30 mouse cellular contexts compared by ENCODE assay signal in the genomic region with DNA sequence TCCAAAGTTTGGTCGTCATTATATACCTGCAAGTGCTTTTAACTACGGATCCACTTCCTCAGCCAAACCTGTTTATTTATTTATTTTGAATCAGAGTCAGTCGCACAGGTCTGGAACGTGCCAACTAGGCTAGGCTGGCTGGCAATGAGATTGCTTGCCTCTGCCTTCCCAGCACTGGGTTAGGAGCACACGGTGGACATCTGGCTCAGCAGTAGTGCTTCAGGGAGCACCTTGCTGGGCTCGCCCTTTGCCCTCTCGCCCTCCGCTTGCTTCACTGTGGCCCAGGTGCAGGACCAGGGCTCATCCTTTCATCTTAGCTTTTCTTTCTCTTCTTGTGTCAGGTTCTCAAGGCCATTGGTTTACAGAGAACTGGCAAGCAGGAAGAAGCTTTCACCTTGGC. TPM values are rescaled to one million over a fixed set of nuclear protein-coding genes. Genes with fewer than 3 reads are reported as not detected.
DNase-seq lines count a peak whose midpoint lies in the region; ATAC-seq lines count a peak whose summit lies in the region.
"Had no signal": no experiment of that assay in that cellular context is flagged by ENCODE, and none has a peak within 500 bp of the region (broad histone marks: within the 10 kb centered on the region; RNA-seq: fewer than 3 reads in every experiment).

No protein-coding gene starts in this region.

- 90% methylated on average over 8 of the region's 8 CpGs for WGBS in kidney, embryonic 14.5 days

- H3K27me3 ChIP-seq in kidney, embryonic 14.5 days (ENCODE audit: control insufficient read depth, insufficient read depth, low read length), result no peaks in the 10 kb centered on the region
- H3K27me3 ChIP-seq: heart, embryonic 12.5 days; hindbrain, embryonic 15.5 days; limb, embryonic 12.5 days; midbrain, embryonic 12.5 days; neural tube, embryonic 13.5 days; Patski had no signal

- H3K27ac ChIP-seq in kidney, embryonic 14.5 days (ENCODE audit: low read depth, low read length), result no peak overlapping the region
- H3K27ac ChIP-seq in brown adipose tissue, adult 24 weeks (replicated peaks; ENCODE audit: low read depth, low read length), result peak overlapping the region; percentile 49; the same call in 1 of the 2 replicates
- H3K27ac ChIP-seq: hindbrain, embryonic 10.5 days; hindbrain, embryonic 15.5 days; layer of hippocampus, adult 2 months; left cerebral cortex, adult 2 months; limb, embryonic 12.5 days; midbrain, embryonic 12.5 days; neural tube, embryonic 13.5 days; stomach, postnatal 0 days had no signal

- no peaks in the 10 kb centered on the region for H3K9me3 ChIP-seq in kidney, embryonic 14.5 days (ENCODE audit: control insufficient read depth, low read length)
- H3K9me3 ChIP-seq: heart, embryonic 12.5 days; hindbrain, embryonic 10.5 days; hindbrain, embryonic 15.5 days; limb, embryonic 12.5 days; midbrain, embryonic 12.5 days; neural tube, embryonic 13.5 days had no signal

- peak; percentile 57 for DNase-seq in adrenal gland, postnatal 14 days
- no peak for DNase-seq in adrenal gland, adult (ENCODE audit: inconsistent age in 2 of 2, low spot score in 1 of 2)
- DNase-seq in kidney, adult 11 months, result peak; percentile 58
- no peak for DNase-seq in kidney, postnatal 10 days
- peak; percentile 44 to 71 for DNase-seq in kidney, postnatal 25 days
- DNase-seq in urinary bladder, postnatal 4 days (ENCODE audit: low spot score in 2 of 2), result no peak
- DNase-seq: cerebellum, adult 2 months; cerebellum, postnatal 14 days; forebrain, postnatal 0 days; gastrocnemius, postnatal 25 days; heart, postnatal 10 days; lung, postnatal 36 days; right cerebral cortex, postnatal 4 days; thymus, adult 18-20 months; thymus, postnatal 25 days had no signal

- no peak overlapping the region for H3K9ac ChIP-seq in kidney, embryonic 14.5 days (ENCODE audit: low read depth, low read length)
- H3K9ac ChIP-seq: forebrain, postnatal 0 days; heart, embryonic 12.5 days; hindbrain, embryonic 15.5 days; limb, embryonic 12.5 days; midbrain, embryonic 12.5 days; neural tube, embryonic 13.5 days had no signal

- peaks cover 53% of the 10 kb centered on the region for H3K36me3 ChIP-seq in kidney, embryonic 14.5 days (ENCODE audit: control insufficient read depth, insufficient read depth, low read length)

- ATAC-seq in kidney, embryonic 14.5 days (ENCODE audit: low FRiP score, low TSS enrichment), result no peak
- ATAC-seq: forebrain, postnatal 0 days; Patski had no signal

- H3K4me2 ChIP-seq in kidney, embryonic 14.5 days (replicated peaks; ENCODE audit: low read depth, low read length), result no peak overlapping the region
- H3K4me2 ChIP-seq: heart, embryonic 12.5 days; hindbrain, embryonic 15.5 days; limb, embryonic 12.5 days; liver, embryonic 11.5 days; midbrain, embryonic 12.5 days; neural tube, embryonic 13.5 days had no signal

- no peak overlapping the region for H3K4me3 ChIP-seq in kidney, embryonic 14.5 days (ENCODE audit: low read length)
- H3K4me3 ChIP-seq in brown adipose tissue, adult 24 weeks (ENCODE audit: insufficient read depth, low read depth, low read length), result no peak overlapping the region
- H3K4me3 ChIP-seq: erythroblast, embryonic 14.5 days; heart, embryonic 12.5 days; hindbrain, embryonic 10.5 days; hindbrain, embryonic 15.5 days; layer of hippocampus, adult 2 months; left cerebral cortex, adult 2 months; limb, embryonic 12.5 days; midbrain, embryonic 12.5 days; neural tube, embryonic 13.5 days had no signal

- no peaks in the 10 kb centered on the region for H3K4me1 ChIP-seq in kidney, embryonic 14.5 days (ENCODE audit: control insufficient read depth, insufficient read depth, low read length)
- no peaks in the 10 kb centered on the region for H3K4me1 ChIP-seq in brown adipose tissue, adult 24 weeks (ENCODE audit: control insufficient read depth, insufficient read depth, insufficient read length, low read length)
- H3K4me1 ChIP-seq: hindbrain, embryonic 10.5 days; hindbrain, embryonic 15.5 days; limb, embryonic 12.5 days; midbrain, embryonic 12.5 days; neural tube, embryonic 13.5 days had no signal

RNA-seq across cellular contexts. Expression of a gene that starts 10.1 kb away (rescaled TPM):
- total RNA-seq in adrenal gland, postnatal 14 days (2021), result 34.7 and 36.3 TPM in 2 replicates
- 32.8 and 49.7 TPM in 2 replicates for polyA plus RNA-seq in kidney, embryonic 14.5 days (2014; fragmentation: Nextera tagmentation; extraction: Ambion mirVana)
- 15.3 and 19.5 TPM in 2 replicates for polyA plus RNA-seq in brown adipose tissue, adult 24 weeks (2012; ENCODE audit: insufficient read depth, insufficient read length, missing spikeins)

RNA-seq across cellular contexts. Expression of a gene that starts 22.4 kb away (rescaled TPM):
- 38.1 and 52.2 TPM in 2 replicates for total RNA-seq in adrenal gland, postnatal 14 days (2021)
- polyA plus RNA-seq in kidney, embryonic 14.5 days (2014; fragmentation: Nextera tagmentation; extraction: Ambion mirVana), result 31.6 and 50.1 TPM in 2 replicates
- 27.3 and 29.2 TPM in 2 replicates for polyA plus RNA-seq in brown adipose tissue, adult 24 weeks (2012; ENCODE audit: insufficient read depth, insufficient read length, missing spikeins)

RNA-seq across cellular contexts. Expression of a gene that starts 43.8 kb away (rescaled TPM):
- total RNA-seq in adrenal gland, postnatal 14 days (2021), result 1.5 and 2.1 TPM in 2 replicates
- polyA plus RNA-seq in kidney, embryonic 14.5 days (2014; fragmentation: Nextera tagmentation; extraction: Ambion mirVana), result 3.7 and 5.0 TPM in 2 replicates
- polyA plus RNA-seq in brown adipose tissue, adult 24 weeks (2012; ENCODE audit: insufficient read depth, insufficient read length, missing spikeins), result 0.88 and 3.7 TPM in 2 replicates
- total RNA-seq: megakaryocyte, adult 5-6 weeks had no signal

RNA-seq across cellular contexts. Expression of a gene that starts 44.5 kb away (rescaled TPM):
- 110 and 116 TPM in 2 replicates for total RNA-seq in adrenal gland, postnatal 14 days (2021)
- polyA plus RNA-seq in kidney, embryonic 14.5 days (2014; fragmentation: Nextera tagmentation; extraction: Ambion mirVana), result 136 and 142 TPM in 2 replicates
- polyA plus RNA-seq in brown adipose tissue, adult 24 weeks (2012; ENCODE audit: insufficient read depth, insufficient read length, missing spikeins), result 37.8 and 38.4 TPM in 2 replicates

Comparison
In these comparisons a context has a peak if more than half of its experiments do, and no peak if none do; other contexts are left out.
1. DNase-seq: peak in adrenal gland, postnatal 14 days (single experiment), kidney, adult 11 months (single experiment) and kidney, postnatal 25 days (2 of 2); none in adrenal gland, adult (0 of 2), kidney, postnatal 10 days (single experiment) and urinary bladder, postnatal 4 days (0 of 2).